7 mouse cellular contexts compared by ENCODE assay signal in the genomic region with DNA sequence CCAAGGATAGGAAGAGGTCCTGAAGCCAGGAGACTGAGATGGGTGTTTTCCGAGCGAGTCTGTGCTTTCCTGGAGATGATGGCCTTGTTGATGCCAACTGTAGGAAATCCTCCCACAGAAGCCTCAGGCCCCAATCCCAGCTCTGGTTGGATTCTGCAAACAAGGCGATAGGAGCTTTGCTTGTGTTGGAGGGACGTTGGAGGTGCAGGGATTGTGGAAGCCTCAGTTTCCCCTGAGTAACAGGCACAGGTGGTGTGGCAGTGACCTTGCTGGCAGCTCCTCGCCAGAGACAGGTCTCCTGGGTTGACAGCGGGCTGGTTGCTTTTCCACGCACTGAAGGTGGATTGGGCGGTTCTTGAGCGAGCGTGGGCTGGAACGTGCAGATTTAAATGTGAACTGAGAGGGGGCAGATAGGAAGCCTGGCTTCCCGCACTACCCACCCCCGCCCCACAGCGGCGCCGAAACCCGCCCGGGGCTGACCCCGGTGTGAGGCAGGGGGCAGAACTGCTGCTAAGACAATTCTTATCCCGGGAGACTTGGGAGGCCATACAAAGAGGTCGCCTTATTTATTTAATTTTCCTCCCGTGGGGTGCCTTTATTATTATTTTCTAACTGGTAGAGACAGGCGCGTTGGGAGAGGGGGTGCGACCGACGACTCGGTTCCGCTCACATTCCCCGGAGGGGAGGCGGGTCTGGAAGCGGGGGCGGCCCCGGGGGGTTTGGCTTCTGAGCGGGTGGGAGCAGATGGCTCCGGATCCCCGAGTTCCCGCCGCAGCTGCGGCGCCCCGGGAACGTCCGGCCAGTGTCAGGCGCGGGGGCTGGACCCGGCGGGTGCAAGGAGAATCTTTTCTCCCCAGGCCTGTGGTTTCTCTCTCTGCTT. TPM values are rescaled to one million over a fixed set of nuclear protein-coding genes. Genes with fewer than 3 reads are reported as not detected.
A peak's percentile ranks its signal among the peaks of the same experiment; 100 is the strongest.
DNase-seq lines count a peak whose midpoint lies in the region; ATAC-seq and TF ChIP-seq lines count a peak whose summit lies in the region.

No protein-coding gene starts in this region.

- no peaks in the 10 kb centered on the region for H3K36me3 ChIP-seq in embryonic facial prominence, embryonic 15.5 days
- H3K36me3 ChIP-seq in hindbrain, embryonic 11.5 days (ENCODE audit: control insufficient read depth, insufficient read depth, low read length): no peaks in the 10 kb centered on the region
- H3K36me3 ChIP-seq in liver, postnatal 0 days (replicated peaks; ENCODE audit: insufficient read depth, low read length): no peaks in the 10 kb centered on the region

- no peak for ATAC-seq in embryonic facial prominence, embryonic 15.5 days (ENCODE audit: insufficient number of reproducible peaks, low FRiP score, low TSS enrichment, low read depth)
- no peak for ATAC-seq in hindbrain, embryonic 11.5 days (ENCODE audit: low FRiP score)
- ATAC-seq in liver, postnatal 0 days: no peak

- H3K4me3 ChIP-seq in embryonic facial prominence, embryonic 15.5 days (replicated peaks): peak overlapping the region; percentile 57
- peak overlapping the region; percentile 70 for H3K4me3 ChIP-seq in hindbrain, embryonic 11.5 days (ENCODE audit: low read depth, low read length)
- H3K4me3 ChIP-seq in liver, postnatal 0 days (ENCODE audit: low read depth, low read length): no peak overlapping the region

- H3K27me3 ChIP-seq in embryonic facial prominence, embryonic 15.5 days: peaks cover 86% of the 10 kb centered on the region
- peaks cover 46% of the 10 kb centered on the region for H3K27me3 ChIP-seq in hindbrain, embryonic 11.5 days (ENCODE audit: control insufficient read depth, insufficient read depth, low read length)
- H3K27me3 ChIP-seq in liver, postnatal 0 days (ENCODE audit: insufficient read depth, low read length): peaks cover 21% of the 10 kb centered on the region; the same call in 1 of the 2 replicates

- WGBS in embryonic facial prominence, embryonic 15.5 days: 3% methylated on average over 48 of the region's 48 CpGs
- WGBS in hindbrain, embryonic 11.5 days: 2% methylated on average over 46 of the region's 48 CpGs
- WGBS in liver, postnatal 0 days (ENCODE audit: insufficient replicate concordance): 46% methylated on average over 48 of the region's 48 CpGs

- TF ChIP-seq EP300 in liver, postnatal 0 days (IDR thresholded peaks at IDR 0.05; ENCODE audit: low read depth): no peak

- H3K9me3 ChIP-seq in embryonic facial prominence, embryonic 15.5 days (replicated peaks): no peaks in the 10 kb centered on the region
- H3K9me3 ChIP-seq in hindbrain, embryonic 11.5 days (ENCODE audit: control insufficient read depth, low read length): no peaks in the 10 kb centered on the region
- no peaks in the 10 kb centered on the region for H3K9me3 ChIP-seq in liver, postnatal 0 days (ENCODE audit: low read length)

- H3K4me1 ChIP-seq in embryonic facial prominence, embryonic 15.5 days: peaks cover 45% of the 10 kb centered on the region
- peaks cover 21% of the 10 kb centered on the region for H3K4me1 ChIP-seq in hindbrain, embryonic 11.5 days (replicated peaks; ENCODE audit: control insufficient read depth, insufficient read depth, low read length)
- H3K4me1 ChIP-seq in liver, postnatal 0 days (ENCODE audit: insufficient read depth): peaks cover 32% of the 10 kb centered on the region

- DNase-seq in retina, postnatal 1 day: peak; percentile 27
- DNase-seq in retina, embryonic 14.5 days (ENCODE audit: low spot score): no peak
- DNase-seq in hindbrain, embryonic 11.5 days (ENCODE audit: low spot score): peak; percentile 36
- DNase-seq in liver, postnatal 0 days: no peak
- no peak for DNase-seq in T-cell, adult 2 months (ENCODE audit: low spot score)
- no peak for DNase-seq in embryo, embryonic 9.5 days (ENCODE audit: extremely low spot score)

- no peak overlapping the region for H3K27ac ChIP-seq in embryonic facial prominence, embryonic 15.5 days (replicated peaks)
- no peak overlapping the region for H3K27ac ChIP-seq in hindbrain, embryonic 11.5 days (ENCODE audit: low read depth, low read length)
- no peak overlapping the region for H3K27ac ChIP-seq in liver, postnatal 0 days (ENCODE audit: low read depth)

- H3K4me2 ChIP-seq in embryonic facial prominence, embryonic 15.5 days (replicated peaks): peak overlapping the region; percentile 47
- peak overlapping the region; percentile 100 for H3K4me2 ChIP-seq in hindbrain, embryonic 11.5 days (replicated peaks; ENCODE audit: low read depth, low read length)
- H3K4me2 ChIP-seq in liver, postnatal 0 days (ENCODE audit: low read depth, low read length): peak overlapping the region; percentile 48

- no peak for TF ChIP-seq CTCF in liver, postnatal 0 days (IDR thresholded peaks at IDR 0.05; ENCODE audit: low read depth)

- no peak overlapping the region for H3K9ac ChIP-seq in embryonic facial prominence, embryonic 15.5 days
- 0 out of 2 replicates have a peak overlapping the region, but pooled peaks have one; percentile 20 for H3K9ac ChIP-seq in hindbrain, embryonic 11.5 days (ENCODE audit: low read depth, low read length)
- H3K9ac ChIP-seq in liver, postnatal 0 days (replicated peaks): no peak overlapping the region

RNA-seq across cellular contexts. Expression of gene Agap2, which starts 6.1 kb away (rescaled TPM):
- 0.45 and 0.49 TPM in 2 replicates for polyA plus RNA-seq in embryonic facial prominence, embryonic 15.5 days (2015; fragmentation: Nextera tagmentation; extraction: Ambion mirVana)
- 0.68 and 1.2 TPM in 2 replicates for polyA plus RNA-seq in hindbrain, embryonic 11.5 days (2014; fragmentation: Nextera tagmentation; extraction: Ambion mirVana)
- polyA plus RNA-seq in liver, postnatal 0 days (2015; fragmentation: Nextera tagmentation; extraction: Ambion mirVana): 0.33 and 0.88 TPM in 2 replicates

RNA-seq across cellular contexts. Expression of gene Tspan31, which starts 11.1 kb away (rescaled TPM):
- polyA plus RNA-seq in embryonic facial prominence, embryonic 15.5 days (2015; fragmentation: Nextera tagmentation; extraction: Ambion mirVana): 175 and 177 TPM in 2 replicates
- 111 and 140 TPM in 2 replicates for polyA plus RNA-seq in hindbrain, embryonic 11.5 days (2014; fragmentation: Nextera tagmentation; extraction: Ambion mirVana)
- 224 and 230 TPM in 2 replicates for polyA plus RNA-seq in liver, postnatal 0 days (2015; fragmentation: Nextera tagmentation; extraction: Ambion mirVana)

RNA-seq across cellular contexts. Expression of gene Cdk4, which starts 17.8 kb away (rescaled TPM):
- polyA plus RNA-seq in embryonic facial prominence, embryonic 15.5 days (2015; fragmentation: Nextera tagmentation; extraction: Ambion mirVana): 1,372 and 1,398 TPM in 2 replicates
- 2,639 and 2,665 TPM in 2 replicates for polyA plus RNA-seq in hindbrain, embryonic 11.5 days (2014; fragmentation: Nextera tagmentation; extraction: Ambion mirVana)
- polyA plus RNA-seq in liver, postnatal 0 days (2015; fragmentation: Nextera tagmentation; extraction: Ambion mirVana): 209 and 225 TPM in 2 replicates

RNA-seq across cellular contexts. Expression of gene March9, which starts 21.2 kb away (rescaled TPM):
- polyA plus RNA-seq in embryonic facial prominence, embryonic 15.5 days (2015; fragmentation: Nextera tagmentation; extraction: Ambion mirVana): 1.8 and 2.4 TPM in 2 replicates
- polyA plus RNA-seq in hindbrain, embryonic 11.5 days (2014; fragmentation: Nextera tagmentation; extraction: Ambion mirVana): 3.6 and 4.2 TPM in 2 replicates
- polyA plus RNA-seq in liver, postnatal 0 days (2015; fragmentation: Nextera tagmentation; extraction: Ambion mirVana): 0.04 and 0.06 TPM in 2 replicates

RNA-seq across cellular contexts. Expression of gene Cyp27b1, which starts 33.1 kb away (rescaled TPM):
- 0.13 and 0.41 TPM in 2 replicates for polyA plus RNA-seq in embryonic facial prominence, embryonic 15.5 days (2015; fragmentation: Nextera tagmentation; extraction: Ambion mirVana)
- 0.11 and 0.20 TPM in 2 replicates for polyA plus RNA-seq in hindbrain, embryonic 11.5 days (2014; fragmentation: Nextera tagmentation; extraction: Ambion mirVana)
- not detected in 2 replicates for polyA plus RNA-seq in liver, postnatal 0 days (2015; fragmentation: Nextera tagmentation; extraction: Ambion mirVana)

Comparison
In these comparisons a context has a peak if more than half of its experiments do, and no peak if none do; other contexts are left out.
1. DNase-seq: peak in retina, postnatal 1 day (single experiment) and hindbrain, embryonic 11.5 days (single experiment); none in retina, embryonic 14.5 days (single experiment), liver, postnatal 0 days (single experiment), T-cell, adult 2 months (single experiment) and embryo, embryonic 9.5 days (single experiment).
2. H3K4me2 ChIP-seq: peak in every context shown above with its lines; median percentile 100 in hindbrain, embryonic 11.5 days; 48 in liver, postnatal 0 days; 47 in embryonic facial prominence, embryonic 15.5 days.